Mouse (Mus musculus) spleen, adult 10 weeks (tissue): Measurements from ENCODE around the gene Ifna9. TPM values are rescaled to one million over a fixed set of nuclear protein-coding genes. Genes with fewer than 3 reads are reported as not detected.

Experiments used
- polyA plus RNA-seq: library from polyadenylated mRNA; stranded (reverse); fragments of 350-450 nt; fragmentation: Illumina TruSeq; extraction: RNeasy Lipid Tissue Mini Kit (QIAGEN cat#74804); gene quantifications from one replicate; pipeline ENCODE4 v1.2.3, GENCODE M21; 2015; ENCODE audit warnings: low replicate concordance; ENCODE audit not compliant: insufficient read depth

Gene Ifna9
- polyA plus RNA-seq = not detected

DNA sequence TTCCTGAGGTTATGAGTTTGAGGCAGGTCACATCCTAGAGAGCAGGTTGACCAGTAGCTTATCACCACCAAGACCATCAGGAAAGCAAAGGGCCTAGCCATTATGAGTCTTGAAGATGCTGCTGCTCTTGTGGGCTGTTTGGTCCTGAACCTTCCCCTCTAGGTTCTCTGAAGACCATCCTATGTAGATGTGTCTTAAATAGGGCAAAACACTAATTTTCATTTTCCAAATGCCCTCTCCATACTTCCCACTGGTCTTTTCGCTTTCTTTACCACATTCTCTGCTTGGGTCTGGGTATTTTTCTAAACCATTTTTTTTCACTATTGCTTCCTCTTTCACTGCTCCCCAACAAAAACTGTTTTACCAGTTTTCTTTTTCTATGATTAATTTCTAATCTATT, at the start of gene Ifna9:
TSS of gene Ifna9 (minus strand) at position 101 of the 400 bp plus-strand sequence.

GRCm38 (mm10) chr4:88634311-88634710, 42.1 kb upstream of the Ifna9 start, which contains the start of gene C87499:
Gene C87499 (minus strand): TSS chr4:88634411.

GRCm38 (mm10) chr4:88603276-88603675, 11.1 kb upstream of the Ifna9 start, which contains the start of gene Ifna12:
Gene Ifna12 (minus strand): TSS chr4:88603376.

DNA sequence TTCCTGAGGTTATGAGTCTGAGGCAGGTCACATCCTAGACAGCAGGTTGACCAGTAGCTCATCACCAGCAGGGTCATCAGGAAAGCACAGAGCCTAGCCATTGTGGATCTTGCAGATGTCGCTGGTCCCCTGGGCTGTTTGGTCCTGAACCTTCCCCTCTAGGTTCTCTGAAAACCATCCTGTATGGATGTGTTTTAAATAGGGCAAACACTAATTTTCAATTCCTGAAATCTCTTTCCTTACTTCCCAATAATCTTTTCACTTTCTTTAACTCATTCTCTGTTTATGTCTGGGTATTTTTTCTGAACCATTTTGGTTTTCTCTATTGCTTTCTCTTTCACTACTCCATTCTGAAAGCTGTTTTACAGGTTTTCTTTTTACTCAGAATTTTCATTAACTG, 20.5 kb downstream of the Ifna9 start, which contains the start of gene Ifna14:
TSS of gene Ifna14 (minus strand) at position 101 of the 400 bp plus-strand sequence.

GRCm38 (mm10) chr4:88558145-88558544, 34.0 kb downstream of the Ifna9 start, which contains the start of gene Ifna15:
Gene Ifna15 (minus strand): TSS chr4:88558245.

Other genes with a start within 250 kb of the Ifna9 start
- 10.3 TPM for gene Hacd4, start 153.5 kb downstream of the Ifna9 start, polyA plus RNA-seq
- not detected for gene Ifnb1, start 69.6 kb downstream of the Ifna9 start, polyA plus RNA-seq
- not detected for gene Ifna15, start 34.1 kb downstream of the Ifna9 start, polyA plus RNA-seq
- not detected for gene Ifna14, start 20.6 kb downstream of the Ifna9 start, polyA plus RNA-seq
- not detected for gene Ifna12, start 11.0 kb upstream of the Ifna9 start, polyA plus RNA-seq
- gene C87499, start 42.0 kb upstream of the Ifna9 start, polyA plus RNA-seq = not detected
- not detected for gene Ifna13, start 52.1 kb upstream of the Ifna9 start, polyA plus RNA-seq
- not detected for gene Ifna16, start 84.5 kb upstream of the Ifna9 start, polyA plus RNA-seq
- gene Ifna2, start 91.5 kb upstream of the Ifna9 start, polyA plus RNA-seq = not detected
- gene Ifnab, start 99.0 kb upstream of the Ifna9 start, polyA plus RNA-seq = not detected
- gene Gm26566, start 129.4 kb upstream of the Ifna9 start, polyA plus RNA-seq = not detected
- 49.2 TPM for gene Klhl9, start 130.1 kb upstream of the Ifna9 start, polyA plus RNA-seq
- not detected for gene Gm13271, start 162.5 kb upstream of the Ifna9 start, polyA plus RNA-seq
- not detected for gene Gm13283, start 167.7 kb upstream of the Ifna9 start, polyA plus RNA-seq
- not detected for gene Gm13290, start 181.4 kb upstream of the Ifna9 start, polyA plus RNA-seq
- not detected for gene Gm13289, start 184.5 kb upstream of the Ifna9 start, polyA plus RNA-seq
- gene Gm13272, start 187.5 kb upstream of the Ifna9 start, polyA plus RNA-seq = not detected
- not detected for gene Ifnz, start 189.7 kb upstream of the Ifna9 start, polyA plus RNA-seq
- not detected for gene Gm13276, start 193.3 kb upstream of the Ifna9 start, polyA plus RNA-seq
- not detected for gene Gm13277, start 196.2 kb upstream of the Ifna9 start, polyA plus RNA-seq
- not detected for gene Gm13278, start 199.2 kb upstream of the Ifna9 start, polyA plus RNA-seq
- not detected for gene Gm13275, start 202.1 kb upstream of the Ifna9 start, polyA plus RNA-seq
- not detected for gene Gm13279, start 205.0 kb upstream of the Ifna9 start, polyA plus RNA-seq
- gene Gm13285, start 207.3 kb upstream of the Ifna9 start, polyA plus RNA-seq = not detected
- not detected for gene Gm13287, start 210.9 kb upstream of the Ifna9 start, polyA plus RNA-seq
- gene Gm13288, start 213.1 kb upstream of the Ifna9 start, polyA plus RNA-seq = not detected
- gene Ifna7, start 223.8 kb upstream of the Ifna9 start, polyA plus RNA-seq = not detected
- gene Ifna11, start 227.6 kb upstream of the Ifna9 start, polyA plus RNA-seq = not detected
- gene Ifna6, start 235.0 kb upstream of the Ifna9 start, polyA plus RNA-seq = not detected
- gene Ifna5, start 243.1 kb upstream of the Ifna9 start, polyA plus RNA-seq = not detected
- gene Ifna4, start 249.5 kb upstream of the Ifna9 start, polyA plus RNA-seq = not detected